Mouse (Mus musculus): ENCODE data around the gene Med17. TPM values are rescaled to one million over a fixed set of nuclear protein-coding genes. Genes with fewer than 3 reads are reported as not detected.

The Med17 gene
- 11.7 and 12.0 TPM in 2 replicates for polyA plus RNA-seq (2012; ENCODE audit: low replicate concordance)

DNA sequence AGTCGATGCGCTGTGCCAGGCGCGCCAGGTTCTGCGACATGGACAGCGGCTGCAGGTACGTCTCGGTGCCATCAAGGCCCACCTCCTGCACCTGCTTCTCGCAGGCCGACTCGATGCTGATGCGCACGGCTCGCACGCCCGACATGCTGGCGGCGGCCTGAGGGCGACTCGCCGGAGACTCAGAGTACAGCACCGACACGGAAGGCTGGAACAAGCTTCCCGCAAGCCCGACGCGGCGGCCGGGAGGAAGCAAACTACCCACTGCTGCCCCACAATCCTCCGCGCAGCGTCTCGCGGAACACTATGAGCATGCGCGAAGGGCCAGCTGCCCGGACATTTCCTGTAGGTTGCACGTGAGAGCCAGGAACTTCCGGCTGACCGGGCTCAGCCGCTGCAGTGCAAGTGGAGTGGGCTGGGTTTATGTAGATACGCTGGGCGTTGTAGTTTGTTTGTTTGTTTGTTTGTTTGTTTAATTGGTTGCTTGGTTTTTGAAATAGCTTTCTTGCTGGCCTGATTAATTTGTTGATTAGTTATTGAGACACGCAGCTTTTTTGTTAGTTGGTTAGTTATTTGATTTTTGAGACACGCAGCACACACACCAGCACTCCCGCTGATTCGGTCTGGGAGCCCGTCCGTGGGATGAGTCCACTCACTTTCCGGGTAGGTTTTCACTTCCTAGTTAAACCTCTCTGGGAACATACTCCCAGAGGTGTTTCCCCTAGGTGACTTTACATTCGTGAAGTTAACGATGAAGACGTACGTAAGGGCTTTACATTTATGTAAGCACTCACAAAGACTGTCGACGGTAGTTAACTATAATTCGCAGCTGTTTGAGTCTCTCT is at the start of gene Med17:
Gene Med17 (minus strand): TSS at position 283 of the 842 bp plus-strand sequence.

DNA sequence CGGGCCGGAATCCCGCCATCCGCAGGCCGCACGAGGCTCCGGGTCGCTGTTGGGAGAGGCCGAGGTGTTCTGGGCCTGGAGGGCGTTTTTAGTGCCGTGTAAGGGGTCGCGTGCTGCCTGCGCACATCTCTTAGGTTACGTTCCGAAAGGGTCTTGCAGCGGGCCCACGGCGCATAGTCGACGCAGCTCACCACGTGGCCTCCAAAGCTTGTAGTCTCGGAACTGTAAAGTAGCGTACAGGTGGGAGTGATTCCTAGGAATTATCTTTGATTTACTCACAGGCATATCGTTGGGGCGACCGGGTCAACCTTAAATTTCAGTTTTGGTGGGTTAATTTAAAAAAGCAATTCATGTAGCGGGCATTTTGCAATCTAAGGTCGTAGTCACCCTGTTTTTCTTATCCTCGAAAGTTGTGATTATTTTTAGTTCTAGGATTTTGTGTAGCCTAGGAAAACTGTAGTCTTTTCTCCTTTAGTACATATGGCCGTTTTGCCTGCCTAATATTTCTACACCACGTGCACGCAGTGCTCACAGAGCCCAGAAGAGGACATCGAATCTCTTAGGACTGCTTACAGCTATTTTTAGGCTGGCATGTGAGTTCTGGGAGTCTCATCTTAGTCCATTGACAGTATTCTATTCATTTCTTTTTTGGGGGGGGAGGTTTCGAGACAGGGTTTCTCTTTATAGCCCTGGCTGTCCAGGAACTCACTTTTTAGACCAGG is 26.8 kb upstream of the Med17 start, which contains the start of gene 4931406C07Rik:
Gene 4931406C07Rik (minus strand): TSS at position 51 of the 722 bp plus-strand sequence.

DNA sequence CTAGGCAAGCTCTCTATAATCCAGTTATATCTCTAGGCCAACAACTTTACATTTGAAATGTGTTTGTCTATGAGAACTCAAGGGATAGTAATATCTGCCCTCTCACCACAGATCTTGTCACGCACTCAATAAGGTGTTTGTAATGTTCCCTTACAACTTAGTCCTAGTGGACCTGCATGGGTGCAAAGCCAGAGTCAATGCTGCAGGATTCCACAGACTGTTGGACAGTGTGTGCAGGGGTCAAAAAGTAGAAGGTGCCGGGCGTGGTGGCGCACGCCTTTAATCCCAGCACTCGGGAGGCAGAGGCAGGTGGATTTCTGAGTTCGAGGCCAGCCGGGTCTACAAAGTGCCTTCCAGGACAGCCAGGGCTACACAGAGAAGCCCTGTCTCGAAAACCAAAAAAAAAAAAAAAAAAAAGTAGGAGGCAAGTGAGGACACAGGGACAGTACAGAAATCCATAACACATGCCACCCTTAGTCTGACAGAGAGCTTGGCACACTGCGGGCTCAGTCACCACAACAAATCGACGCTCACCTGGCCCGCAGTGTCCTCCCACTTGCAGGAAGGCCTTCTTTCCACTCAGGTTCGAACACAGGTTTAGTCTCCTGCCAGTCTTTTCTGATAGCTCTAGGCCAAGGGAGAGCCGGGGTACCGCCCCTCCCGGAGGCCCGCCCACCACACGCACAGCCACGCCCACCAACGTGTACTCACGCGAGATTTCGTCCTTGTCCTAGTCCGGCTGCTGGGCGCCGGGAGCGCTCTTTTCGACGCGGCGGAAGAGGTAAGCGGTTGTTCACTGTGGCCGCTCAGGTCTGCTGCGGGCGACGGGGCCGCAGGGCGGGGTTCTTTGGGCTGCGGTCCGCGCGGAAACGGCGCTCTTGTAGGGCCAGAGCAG is 26.0 kb upstream of the Med17 start, which contains the start of gene Taf1d:
Gene Taf1d (plus strand): TSS at position 712 of the 895 bp plus-strand sequence.

DNA sequence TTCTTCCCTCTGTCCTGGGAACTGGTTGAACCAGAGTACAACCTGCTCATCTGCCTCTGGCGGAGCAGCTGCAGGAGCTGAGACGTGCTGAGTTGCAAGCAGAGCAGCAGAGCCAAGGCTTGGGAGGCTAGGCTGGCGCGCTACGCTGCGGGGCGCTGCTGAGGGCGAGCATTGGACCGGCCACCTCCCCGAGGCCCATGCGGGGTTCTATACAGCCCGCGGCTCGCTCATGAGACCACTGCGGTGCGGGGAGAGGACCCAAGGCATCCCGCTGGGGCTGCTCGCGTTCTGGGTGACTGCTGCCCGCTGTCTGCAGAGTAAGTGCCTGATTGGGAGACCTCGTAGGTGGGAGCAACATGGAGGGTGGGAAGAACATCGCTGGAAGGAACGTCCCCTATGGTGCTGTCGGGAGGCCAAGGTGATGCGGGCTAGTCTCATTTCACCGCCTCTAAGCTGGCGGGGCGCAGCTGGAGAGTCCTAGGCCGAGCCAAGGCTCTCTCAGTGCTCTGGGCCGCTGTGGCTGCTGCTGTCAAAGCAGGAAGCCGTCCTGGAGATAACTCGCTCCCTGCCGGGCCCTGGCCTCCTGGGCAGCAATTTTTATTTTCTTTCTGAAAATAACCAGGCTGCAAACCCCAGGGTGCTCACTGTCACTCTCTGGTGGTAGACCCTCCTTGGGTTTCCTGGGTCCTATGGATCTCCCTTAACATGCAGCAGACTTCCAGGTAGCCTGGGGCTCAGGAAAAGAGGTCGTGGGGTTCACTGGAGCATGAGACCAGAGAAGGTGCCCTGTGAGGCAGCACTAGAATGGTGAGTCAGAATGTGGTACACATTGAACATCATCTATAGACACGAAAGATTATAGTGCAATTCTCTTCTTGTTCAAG is 40.4 kb downstream of the Med17 start, which contains the start of gene Vstm5:
Gene Vstm5 (plus strand): TSS at position 4 of the 884 bp plus-strand sequence.

Other genes with a start within 250 kb of the Med17 start
- gene Panx1, start 234.5 kb downstream of the Med17 start, polyA plus RNA-seq (2012; ENCODE audit: low replicate concordance): 18.1 and 26.8 TPM in 2 replicates
- gene Hephl1, start 167.8 kb downstream of the Med17 start, polyA plus RNA-seq (2012; ENCODE audit: low replicate concordance): not detected in 2 replicates
- gene Vstm5, start 40.9 kb downstream of the Med17 start, polyA plus RNA-seq (2012; ENCODE audit: low replicate concordance): 0.08 TPM in 1 of 2 replicates, not detected in the other
- 4.3 and 14.3 TPM in 2 replicates for gene Taf1d, start 26.3 kb upstream of the Med17 start, polyA plus RNA-seq (2012; ENCODE audit: low replicate concordance)
- gene 4931406C07Rik, start 26.5 kb upstream of the Med17 start, polyA plus RNA-seq (2012; ENCODE audit: low replicate concordance): 1.6 and 3.2 TPM in 2 replicates
- 1.6 and 4.0 TPM in 2 replicates for gene Cep295, start 77.9 kb upstream of the Med17 start, polyA plus RNA-seq (2012; ENCODE audit: low replicate concordance)
- gene Smco4, start 213.5 kb upstream of the Med17 start, polyA plus RNA-seq (2012; ENCODE audit: low replicate concordance): 15.1 and 24.3 TPM in 2 replicates

Measured in hematopoietic multipotent progenitor cell, adult 10-12 weeks (in vitro differentiated cells).